Mouse (Mus musculus) kidney, postnatal 25 days (tissue): ENCODE measurements around the gene Pm20d1.

ENCODE experiments used
- DNase-seq, 2 experiments: peaks; one replicate each; pipeline ENCODE4 v3.0.0; 2021; ENCODE audit warnings: mixed read lengths in 2 of 2

Pm20d1 gene

GRCm38 (mm10) chr1:131797202-131797909 lies at the start of gene Pm20d1:
Gene Pm20d1, plus strand, starts transcription at chr1:131797381.
- peak; percentile 89 to 95 for DNase-seq

- no peak for DNase-seq
Measured at GRCm38 (mm10) chr1:131747761-131748160, 49.4 kb upstream of the Pm20d1 start.

GRCm38 (mm10) chr1:131748636-131749035 lies 48.5 kb upstream of the Pm20d1 start:
- no peak for DNase-seq

- no peak for DNase-seq
Measured at GRCm38 (mm10) chr1:131749706-131750545, 47.3 kb upstream of the Pm20d1 start.

- no peak for DNase-seq
Measured at GRCm38 (mm10) chr1:131751181-131751890, 45.8 kb upstream of the Pm20d1 start.

GRCm38 (mm10) chr1:131751891-131752311 lies 45.3 kb upstream of the Pm20d1 start:
- DNase-seq, result no peak

- DNase-seq, result peak in 1 of 2 experiments; percentile 21
Measured at GRCm38 (mm10) chr1:131754212-131754829, 42.9 kb upstream of the Pm20d1 start.

GRCm38 (mm10) chr1:131754916-131755315 lies 42.3 kb upstream of the Pm20d1 start:
- DNase-seq, result peak; percentile 61 to 68

GRCm38 (mm10) chr1:131757211-131757610 lies 40.0 kb upstream of the Pm20d1 start:
- DNase-seq, result peak in 1 of 2 experiments; percentile 23

- DNase-seq, result no peak
Measured at GRCm38 (mm10) chr1:131758796-131759195, 38.4 kb upstream of the Pm20d1 start.

GRCm38 (mm10) chr1:131759667-131760427 lies 37.3 kb upstream of the Pm20d1 start:
- DNase-seq, result peak in 1 of 2 experiments; percentile 18

- DNase-seq, result peak in 1 of 2 experiments; percentile 21
Measured at GRCm38 (mm10) chr1:131760428-131760820, 36.8 kb upstream of the Pm20d1 start.

GRCm38 (mm10) chr1:131761079-131761831 lies 35.9 kb upstream of the Pm20d1 start:
- DNase-seq, result peak in 1 of 2 experiments; percentile 25

GRCm38 (mm10) chr1:131763683-131764082 lies 33.5 kb upstream of the Pm20d1 start:
- DNase-seq, result peak in 1 of 2 experiments; percentile 32

- no peak for DNase-seq
Measured at GRCm38 (mm10) chr1:131764581-131765338, 32.4 kb upstream of the Pm20d1 start.

- peak; percentile 72 to 85 for DNase-seq
Measured at GRCm38 (mm10) chr1:131765357-131766001, 31.7 kb upstream of the Pm20d1 start.

GRCm38 (mm10) chr1:131769296-131769695 lies 27.9 kb upstream of the Pm20d1 start:
- DNase-seq, result peak in 1 of 2 experiments; percentile 19

GRCm38 (mm10) chr1:131770656-131771055 lies 26.5 kb upstream of the Pm20d1 start:
- DNase-seq, result peak; percentile 78 to 83

GRCm38 (mm10) chr1:131771440-131771839 lies 25.7 kb upstream of the Pm20d1 start:
- no peak for DNase-seq

GRCm38 (mm10) chr1:131794591-131794990 lies 2.6 kb upstream of the Pm20d1 start:
- no peak for DNase-seq
